In the genomic region with DNA sequence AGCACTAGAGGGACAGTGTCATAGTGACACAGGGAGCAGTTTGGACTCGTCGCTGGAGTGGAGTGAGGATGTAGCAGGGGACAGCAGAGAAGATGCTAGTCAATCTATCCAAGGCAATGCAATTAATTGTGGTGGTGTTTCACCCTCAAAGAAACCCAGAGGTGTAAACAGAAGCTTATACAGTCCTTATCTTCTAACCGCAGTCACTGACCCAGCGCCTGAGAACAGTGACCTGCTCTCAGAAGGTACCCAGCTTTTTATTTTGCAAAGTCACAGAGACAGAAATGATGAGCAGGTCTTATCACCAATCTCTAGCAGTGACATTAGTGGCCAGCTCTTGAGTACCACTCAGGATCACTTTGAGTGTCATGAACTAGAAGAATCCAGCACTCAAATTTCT, we compare ENCODE assay signal across 25 mouse cellular contexts. TPM values are rescaled to one million over a fixed set of nuclear protein-coding genes. Genes with fewer than 3 reads are reported as not detected.
A peak's percentile ranks its signal among the peaks of the same experiment; 100 is the strongest.
DNase-seq lines count a peak whose midpoint lies in the region; ATAC-seq and TF ChIP-seq lines count a peak whose summit lies in the region.
"Had no signal": no experiment of that assay in that cellular context is flagged by ENCODE, and none has a peak within 500 bp of the region (broad histone marks: within the 10 kb centered on the region; RNA-seq: fewer than 3 reads in every experiment).

No protein-coding gene starts in this region.

- no peaks in the 10 kb centered on the region for H3K4me1 ChIP-seq in liver, embryonic 11.5 days (replicated peaks; ENCODE audit: control insufficient read depth, insufficient read depth, low read length)
- peaks cover 7% of the 10 kb centered on the region for H3K4me1 ChIP-seq in liver, embryonic 12.5 days
- no peaks in the 10 kb centered on the region for H3K4me1 ChIP-seq in liver, embryonic 14.5 days (replicated peaks; ENCODE audit: control insufficient read depth in 2 of 2, insufficient read depth in 2 of 2, low read length in 1 of 2)
- no peaks in the 10 kb centered on the region for H3K4me1 ChIP-seq in liver, postnatal 0 days (ENCODE audit: insufficient read depth)
- H3K4me1 ChIP-seq: embryonic facial prominence, embryonic 13.5 days; embryonic facial prominence, embryonic 15.5 days; forebrain, embryonic 10.5 days; forebrain, embryonic 12.5 days had no signal

- H3K9me3 ChIP-seq in liver, embryonic 11.5 days (ENCODE audit: control insufficient read depth, low read length): no peaks in the 10 kb centered on the region
- no peaks in the 10 kb centered on the region for H3K9me3 ChIP-seq in liver, embryonic 12.5 days (replicated peaks)
- H3K9me3 ChIP-seq in liver, embryonic 14.5 days (ENCODE audit: control insufficient read depth, low read length): no peaks in the 10 kb centered on the region
- H3K9me3 ChIP-seq in liver, postnatal 0 days (ENCODE audit: low read length): no peaks in the 10 kb centered on the region
- H3K9me3 ChIP-seq: embryonic facial prominence, embryonic 13.5 days; embryonic facial prominence, embryonic 15.5 days; forebrain, embryonic 10.5 days; forebrain, embryonic 12.5 days had no signal

- WGBS in liver, embryonic 11.5 days: 76% methylated on average over 4 of the region's 4 CpGs
- 56% methylated on average over 4 of the region's 4 CpGs for WGBS in liver, embryonic 12.5 days (ENCODE audit: insufficient replicate concordance)
- 56% methylated on average over 4 of the region's 4 CpGs for WGBS in liver, embryonic 14.5 days (ENCODE audit: insufficient replicate concordance)
- 70% methylated on average over 4 of the region's 4 CpGs for WGBS in liver, postnatal 0 days (ENCODE audit: insufficient replicate concordance)

- no peak for DNase-seq in liver, embryonic 11.5 days (ENCODE audit: low spot score)
- peak in 2 of 3 experiments; percentile 38 to 45 for DNase-seq in liver, embryonic 14.5 days (ENCODE audit: low read depth in 3 of 3, low spot score in 3 of 3)
- no peak for DNase-seq in liver, postnatal 0 days
- DNase-seq in left cerebral cortex, adult 2 months (ENCODE audit: extremely low spot score in 1 of 2, low spot score in 2 of 2): no peak
- DNase-seq: adrenal gland, adult 2 months; adrenal gland, postnatal 10 days; adrenal gland, postnatal 25 days; B cell, adult 2 months; cerebellum, adult 11 months; cerebellum, adult 18-20 months; cerebellum, adult 8-10 months; cerebellum, adult 9-11 months; cerebellum, postnatal 14 days; cerebellum, postnatal 36 days; embryo, embryonic 11 days had no signal

- no peak overlapping the region for H3K4me3 ChIP-seq in liver, embryonic 11.5 days (ENCODE audit: low read depth, low read length)
- H3K4me3 ChIP-seq in liver, embryonic 12.5 days: no peak overlapping the region
- no peak overlapping the region for H3K4me3 ChIP-seq in liver, embryonic 14.5 days (ENCODE audit: insufficient read depth in 1 of 2, low read depth in 2 of 2, low read length in 2 of 2)
- H3K4me3 ChIP-seq in liver, postnatal 0 days (ENCODE audit: low read depth, low read length): no peak overlapping the region
- H3K4me3 ChIP-seq in left cerebral cortex, adult 2 months: no peak overlapping the region
- H3K4me3 ChIP-seq: embryonic facial prominence, embryonic 13.5 days; embryonic facial prominence, embryonic 15.5 days; erythroblast, embryonic 14.5 days; forebrain, embryonic 10.5 days; forebrain, embryonic 12.5 days had no signal

- H3K36me3 ChIP-seq in liver, embryonic 11.5 days (ENCODE audit: control insufficient read depth, insufficient read depth, low read length): peaks cover 15% of the 10 kb centered on the region
- peaks cover 83% of the 10 kb centered on the region for H3K36me3 ChIP-seq in liver, embryonic 12.5 days
- peaks cover 38% of the 10 kb centered on the region for H3K36me3 ChIP-seq in liver, embryonic 14.5 days (replicated peaks; ENCODE audit: control insufficient read depth, insufficient read depth, low read depth)
- H3K36me3 ChIP-seq in liver, postnatal 0 days (replicated peaks; ENCODE audit: insufficient read depth, low read length): peaks cover 41% of the 10 kb centered on the region

- H3K27me3 ChIP-seq in liver, embryonic 11.5 days (replicated peaks; ENCODE audit: control insufficient read depth, insufficient read depth, low read length): no peaks in the 10 kb centered on the region
- H3K27me3 ChIP-seq in liver, embryonic 12.5 days (replicated peaks): no peaks in the 10 kb centered on the region
- H3K27me3 ChIP-seq in liver, embryonic 14.5 days (ENCODE audit: control insufficient read depth, insufficient read depth, low read length): no peaks in the 10 kb centered on the region
- no peaks in the 10 kb centered on the region for H3K27me3 ChIP-seq in liver, postnatal 0 days (ENCODE audit: insufficient read depth, low read length)
- H3K27me3 ChIP-seq: CH12.LX; embryonic facial prominence, embryonic 13.5 days; embryonic facial prominence, embryonic 15.5 days; forebrain, embryonic 12.5 days had no signal

- intact Hi-C loops in left cerebral cortex, adult 2 months (cut with DNase I): no loop called here

- peak; percentile 42; the same call in 1 of the 2 replicates for ATAC-seq in liver, embryonic 11.5 days (replicated peaks; ENCODE audit: low FRiP score)
- no peak for ATAC-seq in liver, embryonic 12.5 days
- ATAC-seq in liver, embryonic 14.5 days (ENCODE audit: insufficient read depth): no peak
- ATAC-seq in liver, postnatal 0 days: no peak
- ATAC-seq: CD4-positive, CD25-positive, alpha-beta regulatory T cell, adult 4 months; forebrain, embryonic 14.5 days; forebrain, embryonic 16.5 days had no signal

- no peak for TF ChIP-seq CTCF in liver, embryonic 14.5 days (IDR thresholded peaks at IDR 0.05; ENCODE audit: low read depth)
- TF ChIP-seq CTCF in liver, postnatal 0 days (IDR thresholded peaks at IDR 0.05; ENCODE audit: low read depth): no peak
- no peak for TF ChIP-seq CTCF in left cerebral cortex, adult 2 months (IDR thresholded peaks at IDR 0.05)

- no peak overlapping the region for H3K4me2 ChIP-seq in liver, embryonic 11.5 days
- H3K4me2 ChIP-seq in liver, embryonic 12.5 days: no peak overlapping the region
- no peak overlapping the region for H3K4me2 ChIP-seq in liver, embryonic 14.5 days (ENCODE audit: low read depth)
- no peak overlapping the region for H3K4me2 ChIP-seq in liver, postnatal 0 days (ENCODE audit: low read depth, low read length)
- H3K4me2 ChIP-seq: embryonic facial prominence, embryonic 13.5 days; embryonic facial prominence, embryonic 15.5 days; forebrain, embryonic 12.5 days had no signal

- no peak overlapping the region for H3K27ac ChIP-seq in liver, embryonic 11.5 days (ENCODE audit: low read depth, low read length)
- no peak overlapping the region for H3K27ac ChIP-seq in liver, embryonic 12.5 days
- H3K27ac ChIP-seq in liver, embryonic 14.5 days: no peak overlapping the region
- H3K27ac ChIP-seq in liver, postnatal 0 days (ENCODE audit: low read depth): no peak overlapping the region
- no peak overlapping the region for H3K27ac ChIP-seq in left cerebral cortex, adult 2 months
- H3K27ac ChIP-seq: embryonic facial prominence, embryonic 13.5 days; embryonic facial prominence, embryonic 15.5 days; forebrain, embryonic 10.5 days; forebrain, embryonic 12.5 days had no signal

- no peak for TF ChIP-seq EP300 in liver, embryonic 14.5 days (IDR thresholded peaks at IDR 0.05; ENCODE audit: low read depth)
- TF ChIP-seq EP300 in liver, postnatal 0 days (IDR thresholded peaks at IDR 0.05; ENCODE audit: low read depth): no peak

- H3K9ac ChIP-seq in liver, embryonic 11.5 days (ENCODE audit: low read depth, low read length): no peak overlapping the region
- no peak overlapping the region for H3K9ac ChIP-seq in liver, embryonic 12.5 days
- H3K9ac ChIP-seq in liver, embryonic 14.5 days (replicated peaks): no peak overlapping the region
- H3K9ac ChIP-seq in liver, postnatal 0 days (replicated peaks): no peak overlapping the region
- H3K9ac ChIP-seq: embryonic facial prominence, embryonic 13.5 days; embryonic facial prominence, embryonic 15.5 days; forebrain, embryonic 12.5 days had no signal

RNA-seq across cellular contexts. Expression of a gene that starts 9.7 kb away (rescaled TPM):
- polyA plus RNA-seq in liver, embryonic 11.5 days (2014; fragmentation: Nextera tagmentation; extraction: Ambion mirVana): 10.8 and 13.9 TPM in 2 replicates
- 6.9 and 8.9 TPM in 2 replicates for polyA plus RNA-seq in liver, embryonic 12.5 days (2016; fragmentation: Nextera tagmentation; extraction: Ambion mirVana)
- polyA plus RNA-seq in liver, embryonic 14.5 days (2012; rRNA removed): 3.2 and 4.7 TPM in 2 replicates
- polyA plus RNA-seq in liver, embryonic 14.5 days (2014; fragmentation: Nextera tagmentation; extraction: Ambion mirVana): 4.0 and 4.1 TPM in 2 replicates
- polyA plus RNA-seq in liver, postnatal 0 days (2015; fragmentation: Nextera tagmentation; extraction: Ambion mirVana): 1.1 and 1.5 TPM in 2 replicates
- 1 to 10 TPM; 2.6 to 3.5 TPM for total RNA-seq in left cerebral cortex, adult 2 months (2021)

RNA-seq across cellular contexts. Expression of a gene that starts 9.8 kb away (rescaled TPM):
- polyA plus RNA-seq in liver, embryonic 11.5 days (2014; fragmentation: Nextera tagmentation; extraction: Ambion mirVana): 69.7 and 70.0 TPM in 2 replicates
- 41.4 and 42.7 TPM in 2 replicates for polyA plus RNA-seq in liver, embryonic 12.5 days (2016; fragmentation: Nextera tagmentation; extraction: Ambion mirVana)
- polyA plus RNA-seq in liver, embryonic 14.5 days (2012; rRNA removed): 7.7 and 22.4 TPM in 2 replicates
- polyA plus RNA-seq in liver, embryonic 14.5 days (2014; fragmentation: Nextera tagmentation; extraction: Ambion mirVana): 29.9 and 33.3 TPM in 2 replicates
- polyA plus RNA-seq in liver, postnatal 0 days (2015; fragmentation: Nextera tagmentation; extraction: Ambion mirVana): 19.3 and 20.5 TPM in 2 replicates
- total RNA-seq in left cerebral cortex, adult 2 months (2021): 10 to 100 TPM; 16.8 to 19.2 TPM
- polyA plus RNA-seq: adrenal gland, adult 2 months had no signal

Comparison
In these comparisons a context has a peak if more than half of its experiments do, and no peak if none do; other contexts are left out.
1. DNase-seq: peak in liver, embryonic 14.5 days (2 of 3); none in liver, embryonic 11.5 days (single experiment), liver, postnatal 0 days (single experiment) and left cerebral cortex, adult 2 months (0 of 2).